Mouse (Mus musculus) urinary bladder, postnatal 4 days (tissue): Measurements from ENCODE around the gene Dnajc5.
"Not testable (repeated sequence)": the region's sequence is repeated elsewhere in the genome, so short reads cannot be mapped to it uniquely, and the experiment has no call there.

ENCODE experiments used
- DNase-seq, 2 experiments: peaks; one replicate each; pipeline ENCODE4 v3.0.0; 2021 to 2022; ENCODE audit warnings: low spot score in 2 of 2

Gene Dnajc5

GRCm38 (mm10) chr2:181520118-181520935 is at the start of gene Dnajc5:
TSS of gene Dnajc5 (plus strand) at chr2:181520485.
- DNase-seq: peak; percentile 96 to 97

- no peak for DNase-seq
These were observed 49.0 kb upstream of the Dnajc5 start for GRCm38 (mm10) chr2:181471246-181471645.

DNA sequence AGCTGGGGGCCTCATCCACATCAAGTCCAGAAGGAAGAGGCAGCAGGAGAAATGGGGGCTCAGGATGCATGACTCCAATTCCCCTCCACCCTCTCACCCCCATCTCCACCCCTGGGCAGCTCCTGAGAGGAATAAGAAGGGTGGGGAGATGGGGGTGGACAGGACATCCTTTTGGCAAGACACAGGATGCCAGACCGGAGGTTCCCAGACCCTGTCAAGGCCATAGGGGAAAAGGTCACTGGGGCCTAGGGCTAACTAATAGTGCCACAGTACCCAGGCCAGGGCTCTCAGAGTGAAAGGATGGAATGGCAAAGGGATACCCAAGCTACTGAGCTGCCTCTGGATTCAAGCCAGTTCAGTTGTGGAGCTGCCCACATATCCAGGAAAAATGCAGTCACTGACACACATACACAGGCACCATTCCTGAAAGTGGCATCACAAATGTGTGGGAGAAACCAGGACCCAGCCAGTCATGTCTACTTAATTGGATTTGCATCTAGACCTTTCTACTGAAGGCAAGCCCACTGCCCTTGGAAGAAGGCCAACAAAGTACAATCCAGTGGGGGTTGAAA is 47.9 kb upstream of the Dnajc5 start:
- no peak for DNase-seq

- DNase-seq: no peak
These were observed 37.2 kb upstream of the Dnajc5 start for GRCm38 (mm10) chr2:181483120-181483519.

- no peak for DNase-seq
These were observed 36.5 kb upstream of the Dnajc5 start for GRCm38 (mm10) chr2:181483562-181484318.

GRCm38 (mm10) chr2:181484456-181485233 is 35.6 kb upstream of the Dnajc5 start:
- no peak for DNase-seq

GRCm38 (mm10) chr2:181485741-181486140 is 34.5 kb upstream of the Dnajc5 start:
- DNase-seq: no peak

DNA sequence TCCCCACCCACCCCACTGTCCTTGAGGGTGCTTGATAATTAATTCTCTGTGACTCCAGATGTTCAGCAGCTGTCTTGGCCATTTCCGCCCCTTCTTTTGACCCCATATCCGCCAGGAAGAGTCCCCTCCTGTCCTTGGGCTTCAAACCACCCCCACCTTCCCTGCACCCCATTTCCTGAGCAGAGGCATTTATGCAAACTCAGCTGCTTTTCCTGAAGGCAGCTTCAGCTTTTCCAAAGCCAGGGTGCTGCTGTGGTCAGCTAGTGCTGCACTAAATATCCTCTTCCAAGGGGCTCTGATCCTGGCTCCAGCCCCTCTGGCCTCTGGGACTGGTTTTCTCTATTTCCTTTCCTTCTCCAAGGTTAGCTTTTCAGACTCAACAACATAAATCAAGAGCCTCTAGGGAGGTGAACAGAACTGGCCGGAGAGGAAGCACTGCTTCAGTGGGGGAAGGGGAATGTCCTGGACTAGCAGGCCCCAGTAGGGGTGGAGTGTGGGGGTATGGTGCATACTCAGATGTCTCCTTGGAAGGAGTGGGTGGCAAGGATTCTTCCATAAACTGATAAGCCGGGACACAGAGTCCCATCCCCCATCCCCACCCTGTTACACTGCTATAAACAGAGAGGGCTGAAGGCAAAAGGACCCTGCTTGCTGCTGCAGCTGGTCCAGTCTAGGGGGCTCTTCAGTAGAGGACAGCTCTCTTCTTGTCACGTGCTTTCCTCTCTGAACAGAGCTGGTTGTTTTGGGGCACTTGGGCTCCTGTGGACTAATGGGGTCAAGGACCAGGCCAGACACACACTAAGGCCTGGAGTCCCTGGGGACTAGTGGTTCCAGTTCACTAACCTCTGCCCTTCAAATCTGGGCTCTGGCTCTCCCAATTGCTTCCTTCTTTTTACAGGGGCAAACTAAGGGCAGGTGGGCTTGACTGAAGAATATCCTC is 32.7 kb upstream of the Dnajc5 start:
- peak; percentile 60 to 80 for DNase-seq

GRCm38 (mm10) chr2:181491432-181492205 is 28.7 kb upstream of the Dnajc5 start:
- no peak for DNase-seq

GRCm38 (mm10) chr2:181492206-181492605 is 28.1 kb upstream of the Dnajc5 start:
- no peak for DNase-seq

DNA sequence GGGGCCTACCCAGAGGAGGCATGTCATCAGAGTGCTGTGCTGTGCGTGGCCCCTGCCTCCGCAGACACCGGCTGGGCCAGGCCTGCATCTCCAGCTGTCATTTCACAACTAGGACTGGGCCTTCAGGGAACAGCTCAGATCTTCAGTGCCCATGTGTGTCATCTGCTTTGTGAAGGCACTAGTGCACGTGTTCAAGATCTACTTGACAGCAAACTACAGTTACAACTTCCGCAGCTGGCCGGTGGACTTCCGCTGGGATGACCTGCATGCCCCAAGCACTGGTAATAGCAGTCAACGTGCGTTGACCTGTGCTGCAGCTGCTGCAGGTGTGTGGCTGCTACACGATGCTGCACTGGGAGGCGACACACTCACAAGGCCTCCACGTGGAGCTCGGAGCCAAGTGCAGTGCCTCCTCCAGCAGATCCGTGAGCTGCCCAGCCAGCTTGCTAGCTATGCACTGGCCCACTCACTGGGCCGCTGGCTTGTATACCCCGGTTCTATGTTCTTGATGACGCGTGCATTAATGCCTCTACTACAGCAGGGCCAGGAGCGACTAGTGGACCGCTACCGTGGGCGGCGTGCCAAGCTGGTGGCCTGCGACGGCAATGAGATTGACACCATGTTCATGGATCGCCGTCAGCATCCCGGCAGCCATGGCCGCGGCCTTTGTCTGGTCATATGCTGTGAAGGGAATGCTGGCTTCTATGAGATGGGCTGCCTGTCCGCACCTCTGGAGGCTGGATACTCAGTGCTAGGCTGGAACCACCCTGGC is 26.9 kb upstream of the Dnajc5 start, which contains the start of gene Abhd16b:
Gene Abhd16b (plus strand): TSS at position 51 of the 772 bp plus-strand sequence.
- peak in 1 of 2 experiments; percentile 61 for DNase-seq

- DNase-seq: no peak
These were observed 25.9 kb upstream of the Dnajc5 start for GRCm38 (mm10) chr2:181494266-181494945.

DNA sequence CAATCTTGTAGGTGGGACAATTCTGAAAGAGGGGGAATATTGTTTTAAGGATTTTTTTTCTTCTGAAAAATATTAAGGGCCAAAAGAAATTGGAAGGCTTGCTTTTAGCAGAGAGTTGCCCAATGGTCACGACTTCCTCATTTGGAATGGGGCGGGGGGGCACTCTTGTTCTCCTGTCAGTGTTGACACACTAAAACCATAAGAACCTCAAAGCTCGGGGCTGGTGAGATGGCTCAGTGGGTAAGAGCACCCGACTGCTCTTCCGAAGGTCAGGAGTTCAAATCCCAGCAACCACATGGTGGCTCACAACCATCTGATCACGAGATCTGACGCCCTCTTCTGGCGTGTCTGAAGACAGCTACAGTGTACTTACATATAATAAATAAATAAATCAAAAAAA is 24.4 kb upstream of the Dnajc5 start:
- not testable (repeated sequence) for DNase-seq

GRCm38 (mm10) chr2:181496281-181496680 is 24.0 kb upstream of the Dnajc5 start:
- peak; percentile 58 to 79 for DNase-seq

DNA sequence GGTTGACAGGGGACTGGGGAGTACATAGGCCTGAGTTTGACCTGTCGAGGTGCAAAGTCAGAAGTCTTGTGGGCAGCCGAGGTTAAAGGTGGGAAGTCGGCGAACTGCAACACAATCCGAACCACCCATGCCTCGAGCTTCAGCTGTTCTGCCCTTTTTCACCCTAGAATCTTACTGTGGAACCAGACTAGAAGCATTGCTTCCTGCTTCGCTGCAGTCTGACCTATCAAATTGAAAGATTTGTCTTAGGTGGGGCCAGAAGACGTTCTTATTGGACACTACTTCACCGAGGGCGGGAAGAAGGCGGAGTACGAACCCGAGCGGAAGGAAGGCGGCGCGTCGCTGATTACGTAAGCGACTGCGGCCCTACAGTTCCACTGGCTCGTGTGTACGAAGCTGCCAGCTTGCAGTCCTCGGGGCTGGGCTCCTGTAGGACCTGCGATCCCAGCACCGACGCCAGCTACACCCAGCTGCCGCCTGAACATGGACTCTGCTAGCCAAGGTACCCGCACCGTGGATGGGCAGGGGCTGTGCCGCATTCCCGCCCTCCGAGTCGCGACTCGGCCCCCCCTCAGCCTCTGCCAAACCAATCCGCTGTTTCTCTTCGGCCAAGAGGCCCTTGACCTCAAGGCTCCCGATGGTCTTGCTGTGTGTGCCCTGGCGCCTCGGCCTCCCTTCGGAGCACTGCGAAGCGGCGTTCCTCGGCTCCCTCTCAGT is 23.3 kb upstream of the Dnajc5 start, which contains the start of gene Tpd52l2:
Gene Tpd52l2 (plus strand): TSS at position 312 of the 717 bp plus-strand sequence.
- DNase-seq: peak; percentile 87 to 91

DNA sequence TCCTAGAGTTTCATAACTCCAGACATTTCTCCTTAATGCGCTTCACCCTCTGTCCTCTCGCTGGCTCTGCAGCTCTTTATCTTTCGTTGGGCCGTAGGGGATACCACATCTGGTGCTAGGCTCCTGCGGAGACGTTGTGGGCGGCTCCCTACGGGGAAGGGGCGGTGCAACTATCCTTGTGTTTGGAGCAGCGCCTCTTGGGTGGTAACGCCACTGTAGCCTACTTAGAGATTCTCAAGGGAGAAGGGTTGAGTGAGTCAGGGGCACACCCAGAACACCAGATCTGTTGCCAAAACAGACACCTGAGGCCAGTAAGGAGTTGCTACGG is 22.8 kb upstream of the Dnajc5 start:
- peak; percentile 51 to 66 for DNase-seq

DNA sequence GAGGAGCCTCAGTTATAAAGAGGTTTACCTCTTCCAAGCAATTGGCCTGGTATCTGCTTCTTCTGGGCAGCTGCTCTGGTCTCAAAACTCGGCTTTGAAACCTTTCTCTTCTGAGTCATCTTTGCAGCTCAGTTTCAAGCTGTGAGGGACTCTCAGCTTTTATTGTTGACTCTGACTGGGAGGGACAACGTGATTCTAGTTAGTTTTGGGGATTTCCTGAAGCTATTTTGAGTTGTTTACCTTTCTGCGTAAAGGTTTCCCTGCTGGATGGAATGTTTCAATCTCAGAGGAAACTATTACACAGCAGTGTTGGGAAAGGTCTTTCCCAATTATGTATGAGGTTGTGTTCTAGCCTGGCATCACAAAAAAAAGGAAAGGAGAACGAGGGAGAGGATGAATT is 21.6 kb upstream of the Dnajc5 start:
- no peak for DNase-seq

- DNase-seq: no peak
These were observed 11.1 kb upstream of the Dnajc5 start for GRCm38 (mm10) chr2:181509191-181509590.
